Mouse (Mus musculus) large intestine, adult 2 months (tissue): Measurements from ENCODE around the gene 4933417A18Rik. TPM values are rescaled to one million over a fixed set of nuclear protein-coding genes. Genes with fewer than 3 reads are reported as not detected.
"Not testable (repeated sequence)": the region's sequence is repeated elsewhere in the genome, so short reads cannot be mapped to it uniquely, and the experiment has no call there.

ENCODE experiments used
- DNase-seq: peaks from one replicate; pipeline ENCODE4 v3.0.0-alpha.2; 2012; ENCODE audit warnings: low read depth, low spot score
- WGBS: fragments of 180-500 bp; shearing (Covaris S2); methylation state at CpG from one replicate; pipeline ENCODE4 v1.1.7; 2018; 5-methylcytosine and 5-hydroxymethylcytosine counted together
- polyA plus RNA-seq: library from polyadenylated mRNA; depleted of rRNA; stranded (reverse); fragments of >200 nt; gene quantifications from 2 replicates; pipeline ENCODE4 v1.2.3, GENCODE M21; 2012; rRNA removed

4933417A18Rik gene
- polyA plus RNA-seq, 1 experiment: not detected

DNA sequence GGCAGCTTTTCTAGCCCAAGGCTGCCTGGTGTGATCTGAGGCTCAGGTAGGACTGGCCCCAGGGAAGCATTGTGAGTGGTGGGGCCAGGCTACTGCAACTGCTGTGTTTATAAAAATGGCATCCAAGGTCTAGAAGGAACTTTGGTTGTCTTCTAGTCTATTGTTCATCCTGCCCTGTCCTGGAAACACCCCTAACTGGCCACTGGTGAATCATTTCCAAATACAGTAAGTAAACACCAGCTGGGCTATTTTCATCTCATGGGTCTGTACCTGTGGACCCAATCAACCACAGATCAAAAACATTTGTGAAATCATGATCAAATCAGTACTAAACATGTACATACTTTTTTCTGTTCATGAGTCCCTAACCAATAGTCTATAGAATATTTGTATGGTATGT lies 48.2 kb downstream of the 4933417A18Rik start:
- not testable (repeated sequence) for DNase-seq

DNA sequence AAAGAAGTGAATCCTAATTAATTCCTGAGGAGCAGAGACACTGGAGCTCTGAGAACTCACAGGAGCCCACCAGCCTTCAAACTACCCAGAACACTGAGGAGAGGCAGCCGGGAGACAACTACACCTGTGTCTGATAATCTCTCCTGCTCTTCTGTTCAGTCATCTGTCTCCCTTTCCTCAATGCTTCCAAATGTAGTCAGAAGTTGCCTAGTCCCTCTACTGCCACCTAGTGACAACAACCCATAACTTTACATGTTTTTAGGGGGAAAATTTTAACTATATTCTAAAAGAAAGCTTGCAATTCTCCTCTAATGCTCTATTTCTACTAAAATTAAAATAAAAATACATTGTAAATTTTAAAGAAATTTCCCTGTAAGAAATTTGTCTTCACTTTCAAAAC lies 48.9 kb downstream of the 4933417A18Rik start:
- 17% methylated on average over 1 of the region's 1 CpGs for WGBS
- DNase-seq: no peak

- DNase-seq: no peak
- 7% methylated on average over 1 of the region's 1 CpGs for WGBS
Observed at GRCm38 (mm10) chr13:34973770-34974169, 49.6 kb downstream of the 4933417A18Rik start.

DNA sequence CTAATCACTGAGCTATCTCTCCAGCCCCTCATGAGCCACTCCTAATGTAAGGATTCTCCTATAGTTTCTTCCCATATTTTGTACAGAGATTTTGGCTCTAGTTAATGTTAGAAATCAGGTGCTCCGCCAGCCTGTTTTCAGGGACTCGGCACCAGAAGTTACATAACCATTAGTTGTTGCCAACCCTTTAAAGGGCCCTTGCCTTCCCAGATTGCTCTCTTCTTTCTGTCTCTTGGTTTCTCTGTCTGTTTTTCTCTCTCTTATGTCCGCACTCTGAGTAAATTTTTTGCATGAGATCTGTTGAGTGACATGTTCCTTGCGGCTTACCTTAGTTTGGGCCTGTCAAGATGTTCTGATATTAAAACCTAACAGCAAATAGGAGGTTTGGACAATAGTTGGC lies 51.9 kb downstream of the 4933417A18Rik start:
- no peak for DNase-seq
- WGBS: 91% methylated on average over 4 of the region's 4 CpGs

- 94% methylated on average over 3 of the region's 3 CpGs for WGBS
- DNase-seq: no peak
Observed at GRCm38 (mm10) chr13:34977410-34977809, 53.2 kb downstream of the 4933417A18Rik start.

DNA sequence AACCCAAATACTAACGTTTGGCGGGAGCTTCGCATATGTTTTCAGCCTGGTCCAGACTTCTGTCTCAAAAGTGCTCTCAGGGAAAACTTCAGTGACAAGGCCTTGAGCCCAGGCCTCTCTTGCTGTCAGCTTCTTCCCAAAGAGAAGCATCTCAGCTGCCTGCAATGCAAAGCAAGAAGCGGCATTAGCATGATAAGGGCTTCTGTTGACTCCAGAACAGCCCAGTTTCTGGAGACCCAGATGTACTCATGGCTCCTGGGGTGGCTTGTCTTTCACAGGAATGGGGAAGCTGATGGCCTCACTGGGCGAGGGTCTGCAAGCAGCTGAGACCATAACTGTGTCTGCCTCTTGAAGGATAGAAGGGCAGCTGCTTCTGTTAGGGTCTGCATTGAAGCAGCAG lies 54.4 kb downstream of the 4933417A18Rik start:
- 87% methylated on average over 5 of the region's 5 CpGs for WGBS
- DNase-seq: not testable (repeated sequence)

- WGBS: 93% methylated on average over 1 of the region's 1 CpGs
- DNase-seq: not testable (repeated sequence)
Observed at GRCm38 (mm10) chr13:34983479-34983878, 59.3 kb downstream of the 4933417A18Rik start.

GRCm38 (mm10) chr13:34991581-34992273 lies 67.5 kb downstream of the 4933417A18Rik start:
- DNase-seq: no peak
- WGBS: 44% methylated on average over 4 of the region's 4 CpGs

- WGBS: 53% methylated on average over 4 of the region's 4 CpGs
- DNase-seq: no peak
Observed at GRCm38 (mm10) chr13:34993085-34993484, 68.9 kb downstream of the 4933417A18Rik start.

DNA sequence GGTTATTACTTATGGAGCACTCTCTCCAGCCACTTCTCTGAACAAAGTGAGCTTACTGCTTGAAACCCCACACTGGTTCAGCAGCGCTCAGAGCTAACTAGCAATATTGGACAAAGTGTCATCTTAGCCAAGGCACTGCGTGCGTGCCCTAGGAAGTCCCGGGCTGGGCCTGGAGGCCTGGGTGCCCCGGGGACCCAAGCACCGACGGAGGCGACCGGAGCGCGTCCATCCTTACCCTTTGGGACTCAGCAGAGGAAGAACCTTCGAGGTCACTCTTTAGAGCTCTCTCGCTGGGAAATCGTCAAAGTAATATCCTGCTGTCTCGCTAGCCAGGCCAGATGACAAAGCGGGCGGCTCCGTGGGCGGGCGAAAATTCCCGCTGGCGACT lies 69.4 kb downstream of the 4933417A18Rik start:
- under 1% methylated on average over 22 of the region's 22 CpGs for WGBS
- DNase-seq: no peak

DNA sequence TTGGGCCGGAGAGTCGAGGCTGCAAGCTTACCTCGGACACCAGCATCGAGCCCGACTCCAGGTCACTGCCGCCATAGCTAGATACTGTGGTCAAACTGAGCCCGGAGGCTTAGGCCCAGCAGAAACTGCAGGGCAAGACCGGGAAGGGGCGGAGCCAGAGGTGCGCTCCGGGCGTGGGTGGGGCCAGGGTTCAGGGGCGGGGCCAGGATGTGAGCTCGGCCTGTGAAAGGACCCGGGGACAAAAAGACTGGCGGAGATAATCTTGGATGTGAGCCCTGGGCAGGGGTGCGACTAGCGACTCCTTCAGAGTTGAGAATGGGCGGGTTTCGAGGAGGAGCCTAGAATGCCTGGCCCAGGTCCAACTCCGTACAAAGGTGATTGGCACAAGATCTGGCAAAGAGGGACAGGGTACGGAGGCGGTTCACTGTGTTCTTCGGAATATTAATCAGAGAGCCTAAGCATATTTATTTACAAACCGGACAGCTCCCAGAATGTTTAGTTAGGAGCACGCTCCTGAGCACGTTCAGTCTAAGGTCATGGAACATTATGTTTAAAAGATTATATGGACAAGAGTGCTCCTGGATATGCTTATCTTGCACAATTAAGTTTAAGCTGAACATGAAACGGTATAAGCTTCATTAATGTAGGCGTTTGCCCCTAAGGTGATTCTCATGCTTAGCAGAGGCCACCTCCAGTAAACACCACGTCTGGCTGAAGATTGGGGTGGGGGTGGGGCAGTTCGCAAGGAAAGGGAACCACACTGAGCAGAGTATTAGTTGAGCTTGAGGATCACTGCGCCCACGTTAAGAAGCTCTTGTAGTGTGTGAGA lies 70.0 kb downstream of the 4933417A18Rik start:
- DNase-seq: peak; percentile 83
- 1% methylated on average over 33 of the region's 33 CpGs for WGBS

DNA sequence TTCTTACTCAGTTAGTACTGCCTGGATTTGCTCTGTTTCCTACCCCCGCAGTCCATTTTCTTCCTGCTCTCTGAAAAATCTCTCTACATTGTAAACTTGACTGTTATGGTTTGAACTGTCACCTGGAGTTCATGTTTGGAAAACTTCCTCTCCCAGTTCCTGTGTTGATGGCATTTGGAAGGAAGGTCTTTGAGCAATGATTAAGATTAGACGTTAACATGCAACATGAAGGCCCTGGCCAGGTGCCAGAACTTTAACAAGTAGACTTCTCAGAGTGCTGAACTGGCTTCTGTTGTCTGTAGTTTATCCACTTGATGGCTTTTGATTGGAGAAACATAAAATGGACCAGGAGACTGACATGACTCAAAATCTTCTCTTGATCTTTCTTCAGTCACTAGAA lies 71.7 kb downstream of the 4933417A18Rik start:
- WGBS: 16% methylated on average over 2 of the region's 2 CpGs
- DNase-seq: no peak

Other genes starting within 250 kb of the 4933417A18Rik start
- 0.08 TPM in 1 of 2 replicates, not detected in the other for gene Fam50b, start 189.6 kb upstream of the 4933417A18Rik start, polyA plus RNA-seq
- gene Prpf4b, start 49.1 kb upstream of the 4933417A18Rik start, polyA plus RNA-seq: 12.9 and 16.0 TPM in 2 replicates
- gene Fam217a, start 99 bp upstream of the 4933417A18Rik start, polyA plus RNA-seq: 0.06 and 0.07 TPM in 2 replicates
- gene Eci3, start 39.4 kb downstream of the 4933417A18Rik start, polyA plus RNA-seq: 9.2 and 14.0 TPM in 2 replicates
- gene Eci2, start 102.7 kb downstream of the 4933417A18Rik start, polyA plus RNA-seq: 36.7 and 44.6 TPM in 2 replicates